Mouse (Mus musculus): ENCODE results near the gene 0610040J01Rik.

- TF ChIP-seq POLR2A (IDR thresholded peaks at IDR 0.05; ENCODE audit: control insufficient read depth, low read depth, low read length) (no peak), CTCF (IDR thresholded peaks at IDR 0.05; ENCODE audit: control insufficient read depth, insufficient read depth, insufficient replicate concordance, low read depth, low read length) (no peak)
These were observed 23.9 kb upstream of the 0610040J01Rik start for GRCm38 (mm10) chr5:63788156-63788826.
